8 mouse cellular contexts compared by ENCODE assay signal in the genomic region with DNA sequence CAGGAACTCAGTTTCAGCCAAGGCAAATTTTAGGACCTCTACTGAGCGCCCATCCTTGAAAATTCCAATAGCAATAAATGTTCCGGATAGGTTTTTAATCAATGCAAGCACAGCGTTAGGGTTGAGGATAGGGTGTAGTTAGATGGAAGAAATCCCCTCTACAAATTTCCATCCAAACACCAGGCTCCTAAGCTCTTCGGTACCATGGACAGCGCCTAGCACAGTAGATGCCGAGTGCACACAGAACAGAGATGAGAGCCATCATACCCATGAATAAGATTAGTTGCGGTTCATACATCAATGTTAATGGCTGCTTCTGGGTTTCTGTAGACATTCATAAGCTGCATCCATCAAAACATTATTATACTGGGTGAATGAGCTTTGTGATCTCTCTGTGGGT.
DNase-seq lines count a peak whose midpoint lies in the region; ATAC-seq lines count a peak whose summit lies in the region.

No protein-coding gene starts in this region.

- 42% methylated on average over 7 of the region's 7 CpGs for WGBS in hindbrain, embryonic 10.5 days
- 42% methylated on average over 7 of the region's 7 CpGs for WGBS in hindbrain, embryonic 12.5 days

- no peaks in the 10 kb centered on the region for H3K9me3 ChIP-seq in hindbrain, embryonic 10.5 days
- H3K9me3 ChIP-seq in hindbrain, embryonic 12.5 days (replicated peaks), result no peaks in the 10 kb centered on the region

- H3K27ac ChIP-seq in hindbrain, embryonic 10.5 days, result no peak overlapping the region
- H3K27ac ChIP-seq in hindbrain, embryonic 12.5 days, result no peak overlapping the region

- no peak overlapping the region for H3K9ac ChIP-seq in hindbrain, embryonic 12.5 days

- H3K4me1 ChIP-seq in hindbrain, embryonic 10.5 days (replicated peaks), result no peaks in the 10 kb centered on the region
- no peaks in the 10 kb centered on the region for H3K4me1 ChIP-seq in hindbrain, embryonic 12.5 days

- no peak for ATAC-seq in hindbrain, embryonic 12.5 days (ENCODE audit: low FRiP score)

- H3K36me3 ChIP-seq in hindbrain, embryonic 10.5 days, result no peaks in the 10 kb centered on the region
- H3K36me3 ChIP-seq in hindbrain, embryonic 12.5 days, result no peaks in the 10 kb centered on the region

- peak; percentile 54 for DNase-seq in hindbrain, embryonic 10.5 days (ENCODE audit: low spot score)
- DNase-seq in 416B (ENCODE audit: low read depth), result peak; percentile 49
- DNase-seq in adrenal gland, adult 2 months, result peak; percentile 21
- peak; percentile 57 for DNase-seq in kidney, postnatal 14 days
- DNase-seq in thymus, postnatal 4 days, result peak; percentile 48
- no peak for DNase-seq in gastrocnemius, adult 18-20 months (ENCODE audit: low spot score)
- DNase-seq in layer of hippocampus, adult 11-12 months (ENCODE audit: low spot score), result no peak

- H3K4me3 ChIP-seq in hindbrain, embryonic 10.5 days, result no peak overlapping the region
- H3K4me3 ChIP-seq in hindbrain, embryonic 12.5 days, result no peak overlapping the region

- H3K27me3 ChIP-seq in hindbrain, embryonic 10.5 days (ENCODE audit: insufficient read depth, poor library complexity, severe bottlenecking), result no peaks in the 10 kb centered on the region
- no peaks in the 10 kb centered on the region for H3K27me3 ChIP-seq in hindbrain, embryonic 12.5 days

- H3K4me2 ChIP-seq in hindbrain, embryonic 12.5 days (replicated peaks), result no peak overlapping the region

Comparison
In these comparisons a context has a peak if more than half of its experiments do, and no peak if none do; other contexts are left out.
1. DNase-seq: peak in hindbrain, embryonic 10.5 days (single experiment), 416B (single experiment), adrenal gland, adult 2 months (single experiment), kidney, postnatal 14 days (single experiment) and thymus, postnatal 4 days (single experiment); none in gastrocnemius, adult 18-20 months (single experiment) and layer of hippocampus, adult 11-12 months (single experiment).